Mouse (Mus musculus): Measurements from ENCODE around the gene Mgst2.

The Mgst2 gene

GRCm38 (mm10) chr3:51654303-51655055, 5.7 kb upstream of the Mgst2 start:
- DNase-seq (ENCODE audit: low read depth, low spot score), result no peak

GRCm38 (mm10) chr3:51659415-51659814, 745 bp upstream of the Mgst2 start:
- DNase-seq (ENCODE audit: low read depth, low spot score), result no peak

- DNase-seq (ENCODE audit: low read depth, low spot score), result no peak
Measured at GRCm38 (mm10) chr3:51660821-51661276, 689 bp downstream of the Mgst2 start.

- no peak for DNase-seq (ENCODE audit: low read depth, low spot score)
Measured at GRCm38 (mm10) chr3:51661376-51661775, 1.2 kb downstream of the Mgst2 start.

GRCm38 (mm10) chr3:51661880-51662550, 1.9 kb downstream of the Mgst2 start:
- DNase-seq (ENCODE audit: low read depth, low spot score), result no peak

- no peak for DNase-seq (ENCODE audit: low read depth, low spot score)
Measured at GRCm38 (mm10) chr3:51662557-51662956, 2.4 kb downstream of the Mgst2 start.

GRCm38 (mm10) chr3:51668607-51669006, 8.4 kb downstream of the Mgst2 start:
- DNase-seq (ENCODE audit: low read depth, low spot score), result no peak

- no peak for DNase-seq (ENCODE audit: low read depth, low spot score)
Measured at GRCm38 (mm10) chr3:51670414-51671070, 10.4 kb downstream of the Mgst2 start.

GRCm38 (mm10) chr3:51671071-51671469, 10.9 kb downstream of the Mgst2 start:
- DNase-seq (ENCODE audit: low read depth, low spot score), result no peak

GRCm38 (mm10) chr3:51672631-51673030, 12.5 kb downstream of the Mgst2 start:
- no peak for DNase-seq (ENCODE audit: low read depth, low spot score)

- DNase-seq (ENCODE audit: low read depth, low spot score), result no peak
Measured at GRCm38 (mm10) chr3:51673408-51674086, 13.4 kb downstream of the Mgst2 start.

- no peak for DNase-seq (ENCODE audit: low read depth, low spot score)
Measured at GRCm38 (mm10) chr3:51674963-51675362, 14.8 kb downstream of the Mgst2 start.

GRCm38 (mm10) chr3:51685539-51685938, 25.4 kb downstream of the Mgst2 start:
- no peak for DNase-seq (ENCODE audit: low read depth, low spot score)

- no peak for DNase-seq (ENCODE audit: low read depth, low spot score)
Measured at GRCm38 (mm10) chr3:51686316-51686715, 26.2 kb downstream of the Mgst2 start.

GRCm38 (mm10) chr3:51686791-51687190, 26.6 kb downstream of the Mgst2 start:
- no peak for DNase-seq (ENCODE audit: low read depth, low spot score)

GRCm38 (mm10) chr3:51688725-51689124, 28.6 kb downstream of the Mgst2 start:
- no peak for DNase-seq (ENCODE audit: low read depth, low spot score)

GRCm38 (mm10) chr3:51693196-51693595, 33.0 kb downstream of the Mgst2 start:
- no peak for DNase-seq (ENCODE audit: low read depth, low spot score)

GRCm38 (mm10) chr3:51694576-51694975, 34.4 kb downstream of the Mgst2 start:
- DNase-seq (ENCODE audit: low read depth, low spot score), result no peak

GRCm38 (mm10) chr3:51695713-51696112, 35.6 kb downstream of the Mgst2 start:
- no peak for DNase-seq (ENCODE audit: low read depth, low spot score)

- DNase-seq (ENCODE audit: low read depth, low spot score), result no peak
Measured at GRCm38 (mm10) chr3:51697931-51698330, 37.8 kb downstream of the Mgst2 start.

- DNase-seq (ENCODE audit: low read depth, low spot score), result no peak
Measured at GRCm38 (mm10) chr3:51700123-51700522, 40.0 kb downstream of the Mgst2 start.

GRCm38 (mm10) chr3:51700731-51701280, 40.6 kb downstream of the Mgst2 start:
- peak; percentile 76 for DNase-seq (ENCODE audit: low read depth, low spot score)
